In the genomic region with DNA sequence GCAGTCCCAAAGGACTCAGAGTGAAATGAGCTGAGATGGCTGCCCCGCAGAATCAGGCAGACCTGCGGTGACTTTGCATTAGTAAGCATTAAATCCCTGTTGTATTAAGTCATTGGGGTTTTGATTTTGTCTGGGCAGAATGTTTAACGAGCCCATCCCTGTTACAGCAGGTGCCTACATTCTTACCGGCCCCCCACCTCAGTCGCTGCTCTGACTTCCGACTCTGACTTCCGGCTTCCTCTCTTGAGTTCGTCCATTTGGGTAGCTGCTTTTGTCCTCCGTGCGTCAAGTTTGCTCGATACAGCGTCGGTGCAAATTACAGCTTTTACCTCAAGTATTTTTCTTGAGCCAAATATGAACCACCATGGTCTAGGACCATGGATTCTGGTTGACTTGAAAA, we compare ENCODE assay signal across 28 mouse cellular contexts. TPM values are rescaled to one million over a fixed set of nuclear protein-coding genes. Genes with fewer than 3 reads are reported as not detected.
"Had no signal": no experiment of that assay in that cellular context is flagged by ENCODE, and none has a peak within 500 bp of the region (broad histone marks: within the 10 kb centered on the region; RNA-seq: fewer than 3 reads in every experiment).

No protein-coding gene starts in this region.

- H3K27ac ChIP-seq: layer of hippocampus, adult 2 months; limb, embryonic 12.5 days; limb, embryonic 15.5 days; liver, embryonic 14.5 days; macrophage; midbrain, embryonic 13.5 days had no signal

- H3K4me1 ChIP-seq: limb, embryonic 12.5 days; limb, embryonic 15.5 days; midbrain, embryonic 13.5 days had no signal

- H3K4me3 ChIP-seq: layer of hippocampus, adult 2 months; limb, embryonic 12.5 days; limb, embryonic 15.5 days; midbrain, embryonic 13.5 days had no signal

- H3K27me3 ChIP-seq: limb, embryonic 12.5 days; limb, embryonic 15.5 days; midbrain, embryonic 13.5 days had no signal

- H3K9ac ChIP-seq: limb, embryonic 12.5 days; limb, embryonic 15.5 days; liver, embryonic 14.5 days; liver, postnatal 0 days; lung, embryonic 14.5 days; midbrain, embryonic 13.5 days had no signal

- H3K36me3 ChIP-seq: limb, embryonic 12.5 days; limb, embryonic 15.5 days; midbrain, embryonic 13.5 days had no signal

- DNase-seq: kidney, adult 18-20 months; kidney, adult 9 months; kidney, postnatal 14 days; kidney, postnatal 4 days; layer of hippocampus, adult 9-11 months; liver, postnatal 0 days; lung, embryonic 14.5 days; thymus, adult 18-20 months; thymus, postnatal 14 days; thymus, postnatal 4 days had no signal

RNA-seq across cellular contexts. Expression of gene Itln1, which starts 40.9 kb away (rescaled TPM):
- total RNA-seq: layer of hippocampus, adult 2 months; layer of hippocampus, postnatal 25 days; left cerebral cortex, adult 18-20 months; left cerebral cortex, postnatal 36 days; megakaryocyte, adult 5-6 weeks; midbrain, postnatal 0 days had no signal
- polyA plus RNA-seq: kidney, embryonic 16.5 days; limb, embryonic 12.5 days; limb, embryonic 15.5 days; liver, embryonic 11.5 days; liver, embryonic 14.5 days; liver, postnatal 0 days; lung, embryonic 14.5 days; lung, postnatal 0 days; macrophage; midbrain, embryonic 13.5 days; midbrain, postnatal 0 days; neural tube, embryonic 11.5 days; neural tube, embryonic 14.5 days; spleen, adult 2 months; stomach, embryonic 16.5 days had no signal
